Mouse (Mus musculus): ENCODE data around the gene Gm16440.
"Not testable (repeated sequence)": the region's sequence is repeated elsewhere in the genome, so short reads cannot be mapped to it uniquely, and the experiment has no call there.

The Gm16440 gene

DNA sequence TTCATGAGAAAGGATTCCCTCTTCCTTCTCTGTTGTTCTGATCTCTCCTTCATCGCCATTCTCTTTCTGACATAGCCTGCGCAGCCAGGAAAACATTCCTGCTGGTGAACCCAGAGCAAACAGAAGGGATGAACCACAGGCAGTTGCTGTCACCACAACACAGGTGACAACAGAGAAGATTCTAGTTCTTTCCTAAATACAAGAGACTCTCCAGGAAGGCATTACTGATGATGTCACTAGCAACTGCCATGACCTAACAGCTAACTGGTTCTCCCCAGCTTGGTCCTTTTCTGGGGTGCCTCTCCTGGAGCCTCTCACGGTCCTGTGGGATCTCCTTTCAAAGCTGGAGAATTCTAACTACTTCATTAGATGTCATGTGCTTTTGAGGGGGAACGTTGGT lies at the start of gene Gm16440:
Gene Gm16440 (minus strand): TSS at position 101 of the 400 bp plus-strand sequence.
- DNase-seq (ENCODE audit: extremely low read depth, low read depth, low spot score): not testable (repeated sequence)

DNA sequence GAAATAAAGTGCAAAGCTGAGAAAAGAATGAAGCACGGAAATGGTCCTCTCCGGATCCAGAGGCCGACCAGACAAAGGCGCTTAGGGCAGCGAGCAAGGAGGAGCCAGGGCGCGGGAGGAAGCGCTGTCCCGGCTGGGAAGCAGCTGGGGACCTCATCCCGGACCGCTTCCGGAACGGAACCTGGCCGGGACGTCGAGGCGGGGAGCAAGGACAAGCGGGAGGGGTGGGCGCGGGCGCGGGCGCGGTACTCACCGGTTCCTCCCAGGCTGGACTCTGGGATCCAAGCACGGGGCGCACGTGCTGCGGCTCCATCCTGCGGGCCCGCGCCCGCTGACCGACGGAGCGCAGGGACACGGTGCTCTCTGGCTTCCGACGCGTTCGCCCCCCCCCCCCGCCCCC lies 36.6 kb upstream of the Gm16440 start:
- not testable (repeated sequence) for DNase-seq (ENCODE audit: extremely low read depth, low read depth, low spot score)

DNA sequence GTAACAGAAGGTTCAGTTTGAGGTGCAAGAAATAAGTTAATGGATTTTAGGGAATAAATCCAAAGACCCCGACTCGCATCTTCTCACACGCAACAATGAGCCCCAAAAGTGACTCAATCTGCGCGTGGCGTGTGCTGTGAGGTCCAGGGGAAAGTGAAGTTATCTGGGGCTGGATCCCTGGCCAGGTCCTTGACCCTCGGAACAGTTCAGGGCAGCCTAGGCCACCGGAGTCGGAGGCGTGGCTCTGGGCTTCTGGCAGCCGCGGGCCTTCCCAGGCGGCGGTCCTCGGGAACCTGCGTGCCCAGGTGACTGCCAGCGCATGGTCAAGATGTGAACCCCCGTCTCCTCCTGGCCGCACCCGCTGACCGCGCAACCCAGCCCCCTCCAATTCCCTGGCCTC lies 36.2 kb upstream of the Gm16440 start:
- DNase-seq (ENCODE audit: extremely low read depth, low read depth, low spot score): not testable (repeated sequence)

DNA sequence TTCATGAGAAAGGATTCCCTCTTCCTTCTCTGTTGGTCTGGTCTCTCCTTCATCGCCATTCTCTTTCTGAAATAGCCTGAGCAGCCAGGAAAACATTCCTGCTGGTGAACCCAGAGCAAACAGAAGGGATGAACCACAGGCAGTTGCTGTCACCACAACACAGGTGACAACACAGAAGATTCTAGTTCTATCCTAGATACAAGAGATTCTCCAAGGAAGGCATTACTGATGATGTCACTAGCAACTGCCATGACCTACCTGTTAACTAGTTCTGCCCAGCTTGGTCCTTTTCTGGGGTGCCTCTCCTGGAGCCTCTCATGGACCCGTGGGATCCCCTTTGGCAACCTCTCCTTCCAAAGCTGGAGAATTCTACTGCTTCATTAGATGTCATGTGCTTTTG lies 22.3 kb upstream of the Gm16440 start, which contains the start of gene Gm3591:
Gene Gm3591 (minus strand): TSS at position 101 of the 400 bp plus-strand sequence.
- DNase-seq (ENCODE audit: extremely low read depth, low read depth, low spot score): not testable (repeated sequence)

DNA sequence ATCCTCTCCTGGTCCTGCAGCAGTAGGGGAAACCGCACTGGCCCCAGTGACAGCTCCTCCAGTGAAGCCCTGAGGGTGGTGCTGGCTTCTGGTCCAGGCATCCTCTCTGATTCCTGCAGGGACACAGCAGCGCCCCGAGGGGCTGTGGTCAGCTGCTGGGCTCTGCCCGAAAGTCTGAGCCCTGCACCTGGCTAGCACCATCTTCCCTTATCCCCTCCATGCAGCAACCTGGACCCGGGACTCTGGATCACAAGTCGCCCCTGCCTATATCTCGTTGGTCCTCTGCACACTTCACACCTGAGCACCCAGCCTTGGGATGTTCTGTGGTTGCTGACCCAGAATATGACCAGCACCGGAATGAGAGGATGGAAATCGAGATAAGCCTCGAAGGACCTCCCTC lies 46.5 kb downstream of the Gm16440 start, which contains the start of gene Gm3618:
Gene Gm3618 (minus strand): TSS at position 101 of the 400 bp plus-strand sequence.
- not testable (repeated sequence) for DNase-seq (ENCODE audit: extremely low read depth, low read depth, low spot score)

Measured in fat pad, adult 2 months (tissue).